Mouse (Mus musculus): Measurements from ENCODE around the gene Olfr1458. TPM values are rescaled to one million over a fixed set of nuclear protein-coding genes. Genes with fewer than 3 reads are reported as not detected.

Olfr1458 gene
- total RNA-seq (2021) = not detected

DNA sequence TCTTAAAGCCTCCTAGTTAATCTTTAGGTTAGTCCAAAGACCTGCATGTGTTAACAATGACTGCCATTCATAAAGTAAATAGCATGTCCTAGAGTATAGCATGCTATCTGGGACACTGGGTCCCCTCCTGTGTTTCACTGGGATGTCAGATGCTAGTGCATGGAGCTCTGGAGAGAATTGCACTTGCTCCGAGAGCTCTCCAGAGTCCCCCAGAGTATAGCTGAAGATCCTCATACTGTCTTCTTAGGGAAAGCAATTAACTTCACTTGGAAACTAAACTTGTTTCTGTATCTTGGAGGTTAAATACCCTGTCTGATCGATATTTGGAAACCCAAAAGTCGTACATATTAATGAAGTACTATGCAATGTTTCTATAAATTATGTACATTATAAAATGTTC is at the start of gene Olfr1458:
TSS of gene Olfr1458 (minus strand) at position 101 of the 400 bp plus-strand sequence.
- DNase-seq (ENCODE audit: extremely low spot score in 1 of 2, low spot score in 1 of 2) = no peak

DNA sequence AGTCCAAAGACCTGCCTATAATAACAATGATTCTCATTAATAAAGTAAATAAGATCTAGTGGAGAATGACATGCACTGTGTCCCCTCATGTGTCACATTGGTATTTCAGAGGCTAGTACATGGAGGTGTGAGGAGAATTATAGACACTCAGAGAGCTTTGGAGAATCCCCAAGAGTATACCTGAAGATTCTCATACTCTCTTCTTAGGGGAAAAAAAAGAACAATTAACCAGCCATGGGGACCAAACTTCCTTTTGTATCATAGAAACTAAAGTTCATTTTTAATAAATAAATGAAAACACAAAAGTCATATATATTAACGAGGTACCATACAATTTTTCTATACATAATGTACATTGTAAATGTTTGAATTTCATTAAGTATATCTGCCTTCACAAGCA is 42.9 kb upstream of the Olfr1458 start, which contains the start of gene Olfr1459:
TSS of gene Olfr1459 (minus strand) at position 101 of the 400 bp plus-strand sequence.
- DNase-seq (ENCODE audit: extremely low spot score in 1 of 2, low spot score in 1 of 2) = no peak

DNA sequence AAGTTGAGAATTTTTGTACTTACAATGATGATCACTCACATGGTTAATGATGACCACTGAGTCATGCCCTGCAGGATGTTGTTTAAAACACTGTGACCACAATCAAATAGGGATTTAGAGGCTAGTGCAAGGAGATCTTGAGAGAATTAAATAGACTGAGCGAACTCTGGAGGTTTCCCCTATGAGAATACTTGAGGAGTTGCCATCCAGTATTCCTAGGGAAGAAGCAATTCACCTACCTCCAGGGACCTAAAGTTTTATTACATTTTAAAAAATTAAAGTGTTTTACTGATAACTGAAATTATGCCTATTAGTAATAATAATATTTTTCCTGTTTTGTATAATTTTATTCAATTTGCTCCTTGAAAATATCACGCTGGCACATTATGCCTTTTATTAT is 8.8 kb downstream of the Olfr1458 start, which contains the start of gene Olfr1457:
TSS of gene Olfr1457 (minus strand) at position 101 of the 400 bp plus-strand sequence.
- DNase-seq (ENCODE audit: extremely low spot score in 1 of 2, low spot score in 1 of 2) = no peak

DNA sequence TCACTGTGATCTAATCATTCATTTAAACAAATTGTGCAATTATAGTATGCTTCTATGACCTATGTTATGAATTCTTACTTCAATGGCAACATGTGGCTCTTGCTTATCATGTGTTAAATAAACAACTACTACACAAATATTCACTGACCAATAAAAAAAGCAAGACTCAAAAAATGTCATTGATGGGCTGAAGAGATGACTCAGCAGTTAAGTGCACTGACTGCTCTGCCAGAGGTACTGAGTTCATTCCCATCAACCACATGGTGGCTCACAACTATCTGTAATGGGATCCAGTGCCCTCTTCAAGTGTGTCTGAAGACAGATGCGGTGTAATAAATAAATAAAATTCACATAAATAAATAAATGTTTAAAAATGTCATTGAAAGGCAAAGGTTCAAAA is 12.7 kb downstream of the Olfr1458 start:
- no peak for DNase-seq (ENCODE audit: extremely low spot score in 1 of 2, low spot score in 1 of 2)

DNA sequence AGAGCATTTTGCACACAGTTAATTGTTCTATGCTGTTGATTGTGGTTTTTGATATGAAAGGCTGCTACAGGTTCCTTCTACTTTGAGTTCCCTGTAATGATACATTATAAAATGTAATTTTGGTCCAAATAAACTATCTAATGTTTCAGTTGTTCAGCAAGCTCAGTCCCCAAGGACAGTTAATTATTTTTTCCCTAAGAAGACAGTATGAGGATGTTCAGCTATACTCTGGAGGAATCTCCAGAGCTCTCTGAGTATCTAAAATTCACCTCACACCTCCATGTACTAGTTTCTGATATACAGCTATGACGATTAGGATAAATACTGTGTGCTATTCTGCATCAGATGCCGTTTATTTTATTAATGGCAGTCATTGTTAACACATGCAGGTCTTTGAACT is 46.3 kb downstream of the Olfr1458 start, which contains the start of gene Olfr1454:
TSS of gene Olfr1454 (plus strand) at position 301 of the 400 bp plus-strand sequence.
- no peak for DNase-seq (ENCODE audit: extremely low spot score in 1 of 2, low spot score in 1 of 2)

Other genes with a start within 250 kb of the Olfr1458 start
- gene Olfr1444, start 249.5 kb downstream of the Olfr1458 start, total RNA-seq (2021) = not detected
- not detected for gene Olfr1445, start 222.9 kb downstream of the Olfr1458 start, total RNA-seq (2021)
- not detected for gene Olfr1446, start 213.3 kb downstream of the Olfr1458 start, total RNA-seq (2021)
- not detected for gene Olfr1447, start 203.0 kb downstream of the Olfr1458 start, total RNA-seq (2021)
- not detected for gene Olfr1448, start 182.4 kb downstream of the Olfr1458 start, total RNA-seq (2021)
- not detected for gene Olfr1449, start 175.9 kb downstream of the Olfr1458 start, total RNA-seq (2021)
- gene Olfr1450, start 156.5 kb downstream of the Olfr1458 start, total RNA-seq (2021) = not detected
- gene Olfr1451, start 111.8 kb downstream of the Olfr1458 start, total RNA-seq (2021) = not detected
- gene Olfr1453, start 78.4 kb downstream of the Olfr1458 start, total RNA-seq (2021) = not detected
- not detected for gene Olfr1454, start 46.2 kb downstream of the Olfr1458 start, total RNA-seq (2021)
- gene Olfr1457, start 8.9 kb downstream of the Olfr1458 start, total RNA-seq (2021) = not detected
- under 1 TPM; 0.17 to 0.19 TPM for gene Olfr1459, start 42.8 kb upstream of the Olfr1458 start, total RNA-seq (2021)
- not detected for gene Olfr1461, start 56.2 kb upstream of the Olfr1458 start, total RNA-seq (2021)
- gene Olfr1462, start 79.0 kb upstream of the Olfr1458 start, total RNA-seq (2021) = not detected
- not detected for gene Olfr1463, start 124.6 kb upstream of the Olfr1458 start, total RNA-seq (2021)
- not detected for gene Olfr1465, start 208.8 kb upstream of the Olfr1458 start, total RNA-seq (2021)
- gene Olfr1466, start 232.1 kb upstream of the Olfr1458 start, total RNA-seq (2021) = not detected

Data from layer of hippocampus, postnatal 25 days (tissue).